Mouse (Mus musculus) G1E-ER4 (cell line): ENCODE results near the gene Gm7945. TPM values are rescaled to one million over a fixed set of nuclear protein-coding genes. Genes with fewer than 3 reads are reported as not detected.
"Not testable (repeated sequence)": the region's sequence is repeated elsewhere in the genome, so short reads cannot be mapped to it uniquely, and the experiment has no call there.

Experiments
- GATA1 ChIP-seq: IDR thresholded peaks from one replicate; pipeline ENCODE4 v1.8.0; 2012; ENCODE audit warnings: low read length, inconsistent platforms
- polyA plus RNA-seq: library from polyadenylated mRNA; stranded (reverse); fragments of >175 nt; gene quantifications from 2 replicates; pipeline ENCODE4 v1.2.3, GENCODE M21; 2012

The Gm7945 gene
- polyA plus RNA-seq = not detected in 2 replicates

- not testable (repeated sequence) for TF ChIP-seq GATA1
Observed at GRCm38 (mm10) chr14:41386279-41386678, at the start of gene Gm7945. Gene Gm7945, minus strand, starts transcription at chr14:41386379.

DNA sequence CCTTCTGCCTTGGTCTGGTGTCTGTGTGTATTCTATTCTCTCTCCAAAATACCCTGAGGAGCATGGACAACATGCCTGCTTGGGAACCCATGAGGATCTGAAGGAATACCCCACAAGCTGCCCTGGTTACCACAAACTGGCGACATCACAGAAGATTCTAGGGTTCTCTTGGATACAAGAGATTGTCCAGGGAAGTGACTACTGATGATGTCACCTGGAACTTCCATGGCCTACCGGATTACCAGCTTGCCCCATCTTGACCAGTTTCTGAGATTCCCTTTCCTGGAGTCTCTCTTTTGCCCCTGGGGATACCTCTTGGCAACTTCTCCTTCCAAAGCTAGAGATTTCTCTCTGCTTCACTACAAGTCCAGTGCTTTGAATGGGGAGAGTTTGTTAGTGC is 22.0 kb upstream of the Gm7945 start, which contains the start of gene Gm6482:
TSS of gene Gm6482 (minus strand) at position 101 of the 400 bp plus-strand sequence.
- not testable (repeated sequence) for TF ChIP-seq GATA1

DNA sequence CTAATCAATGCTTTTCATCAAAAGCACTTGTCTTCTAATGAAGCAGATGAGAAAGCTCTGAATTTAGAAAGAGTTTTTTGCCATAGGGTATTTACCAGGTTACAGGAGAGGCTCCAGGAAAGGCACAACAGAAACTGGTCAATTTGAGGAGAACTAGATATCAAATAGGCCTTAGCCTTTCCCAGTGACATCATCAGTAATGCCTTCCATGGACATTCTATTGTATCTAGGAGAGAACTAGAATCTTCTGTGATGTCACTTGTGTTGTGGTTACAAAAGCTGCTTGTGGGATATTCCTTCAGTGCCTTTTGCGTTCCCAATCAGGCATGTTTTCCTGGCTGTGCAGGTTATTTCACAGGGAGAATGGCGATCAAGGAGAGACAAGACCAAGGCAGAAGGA is 37.9 kb downstream of the Gm7945 start, which contains the start of gene Gm5798:
TSS of gene Gm5798 (plus strand) at position 301 of the 400 bp plus-strand sequence.
- not testable (repeated sequence) for TF ChIP-seq GATA1

Other genes starting within 250 kb of the Gm7945 start
- not detected in 2 replicates for gene Mbl1, start 234.9 kb downstream of the Gm7945 start, polyA plus RNA-seq
- gene Sftpd, start 201.2 kb downstream of the Gm7945 start, polyA plus RNA-seq = not detected in 2 replicates
- not detected in 2 replicates for gene Gm2832, start 107.6 kb downstream of the Gm7945 start, polyA plus RNA-seq
- gene Gm5798, start 37.8 kb downstream of the Gm7945 start, polyA plus RNA-seq = not detected in 2 replicates
- gene Gm6482, start 21.9 kb upstream of the Gm7945 start, polyA plus RNA-seq = not detected in 2 replicates
- not detected in 2 replicates for gene Gm7954, start 67.1 kb upstream of the Gm7945 start, polyA plus RNA-seq
- not detected in 2 replicates for gene Gm3486, start 103.1 kb upstream of the Gm7945 start, polyA plus RNA-seq
- not detected in 2 replicates for gene Gm7970, start 169.2 kb upstream of the Gm7945 start, polyA plus RNA-seq
- 0.04 TPM in 1 of 2 replicates, not detected in the other for gene 1700049E17Rik2, start 186.8 kb upstream of the Gm7945 start, polyA plus RNA-seq
- gene Gm3072, start 238.2 kb upstream of the Gm7945 start, polyA plus RNA-seq = not detected in 2 replicates